Comparison of ENCODE assay signal across 9 mouse cellular contexts in genomic region chr10:13686127-13686526, GRCm38 (mm10).
DNase-seq lines count a peak whose midpoint lies in the region.
"Had no signal": no experiment of that assay in that cellular context is flagged by ENCODE, and none has a peak within 500 bp of the region (broad histone marks: within the 10 kb centered on the region; RNA-seq: fewer than 3 reads in every experiment).

No protein-coding gene starts in this region.

- no peaks in the 10 kb centered on the region for H3K4me1 ChIP-seq in limb, embryonic 10.5 days
- H3K4me1 ChIP-seq: neural tube, embryonic 12.5 days had no signal

- no peaks in the 10 kb centered on the region for H3K27me3 ChIP-seq in limb, embryonic 10.5 days (ENCODE audit: low read depth, poor library complexity, severe bottlenecking)
- H3K27me3 ChIP-seq: neural tube, embryonic 12.5 days had no signal

- 79% methylated on average over 5 of the region's 5 CpGs for WGBS in limb, embryonic 10.5 days

- H3K9me3 ChIP-seq in limb, embryonic 10.5 days (replicated peaks), result no peaks in the 10 kb centered on the region
- H3K9me3 ChIP-seq: neural tube, embryonic 12.5 days had no signal

- peak; percentile 16 to 48 for DNase-seq in adrenal gland, adult (ENCODE audit: inconsistent age in 2 of 2, low spot score in 1 of 2)
- no peak for DNase-seq in adrenal gland, postnatal 14 days
- DNase-seq in right cerebral cortex, postnatal 10 days (ENCODE audit: low spot score in 2 of 2), result peak; percentile 31 to 38
- no peak for DNase-seq in right cerebral cortex, postnatal 36 days (ENCODE audit: low spot score in 2 of 2)
- peak; percentile 10 to 12 for DNase-seq in kidney, postnatal 4 days
- no peak for DNase-seq in cerebellum, postnatal 14 days
- no peak for DNase-seq in urinary bladder, postnatal 10 days (ENCODE audit: low spot score)
- DNase-seq in limb, embryonic 10.5 days (ENCODE audit: low spot score), result no peak

- H3K27ac ChIP-seq in limb, embryonic 10.5 days, result no peak overlapping the region
- H3K27ac ChIP-seq: neural tube, embryonic 12.5 days had no signal

- H3K4me3 ChIP-seq in limb, embryonic 10.5 days, result no peak overlapping the region
- H3K4me3 ChIP-seq: neural tube, embryonic 12.5 days had no signal

- H3K36me3 ChIP-seq in limb, embryonic 10.5 days, result no peaks in the 10 kb centered on the region
- H3K36me3 ChIP-seq: neural tube, embryonic 12.5 days had no signal

Comparison
In these comparisons a context has a peak if more than half of its experiments do, and no peak if none do; other contexts are left out.
1. DNase-seq: peak in adrenal gland, adult (2 of 2), right cerebral cortex, postnatal 10 days (2 of 2) and kidney, postnatal 4 days (2 of 2); none in adrenal gland, postnatal 14 days (single experiment), right cerebral cortex, postnatal 36 days (0 of 2), cerebellum, postnatal 14 days (0 of 2), urinary bladder, postnatal 10 days (single experiment) and limb, embryonic 10.5 days (single experiment).